Mouse (Mus musculus) heart, adult 2 months (tissue): ENCODE data around the gene Gm3336.

Experiments used
- CTCF ChIP-seq: fragments of 200-600 bp; IDR thresholded peaks from 2 replicates; pipeline ENCODE4 v1.8.1; 2022; ENCODE audit warnings: antibody characterized with exemption, mild to moderate bottlenecking, moderate library complexity
- POLR2A ChIP-seq: fragments of 200-500 bp; IDR thresholded peaks from 2 replicates; pipeline ENCODE4 v1.6.1; 2011; ENCODE audit warnings: mild to moderate bottlenecking, low read depth, low read length, control low read depth; ENCODE audit not compliant: insufficient read depth

DNA sequence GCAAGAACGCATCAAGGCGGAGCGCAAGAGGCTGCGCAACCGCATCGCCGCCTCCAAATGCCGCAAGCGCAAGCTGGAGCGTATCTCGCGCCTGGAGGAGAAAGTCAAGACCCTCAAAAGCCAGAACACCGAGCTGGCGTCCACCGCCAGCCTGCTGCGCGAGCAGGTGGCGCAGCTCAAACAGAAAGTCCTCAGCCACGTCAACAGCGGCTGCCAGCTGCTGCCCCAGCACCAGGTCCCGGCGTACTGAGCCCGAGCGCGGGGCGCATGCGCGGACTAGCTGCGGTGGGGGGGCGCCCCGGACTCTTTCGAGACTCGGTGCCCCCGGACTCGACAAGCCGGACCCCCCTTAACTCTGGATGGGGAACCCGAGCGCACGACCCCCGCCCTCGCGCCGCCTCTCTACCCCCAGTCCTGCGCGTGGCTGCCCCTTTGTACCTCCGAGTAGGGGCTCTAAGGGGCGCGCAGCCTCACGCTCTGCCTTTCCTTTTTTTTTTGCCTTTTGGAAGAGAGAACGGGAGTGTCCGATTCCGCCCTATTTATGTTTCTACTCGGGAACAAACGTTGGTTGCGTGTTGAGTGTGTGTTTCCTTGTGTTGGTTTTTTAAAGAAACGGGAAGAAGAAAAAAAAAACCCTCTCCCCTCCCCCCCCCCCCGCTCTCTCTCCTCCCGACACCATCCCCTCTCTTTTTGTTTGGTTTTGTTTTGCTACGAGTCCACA is 18.3 kb upstream of the Gm3336 start:
- TF ChIP-seq CTCF (no peak), POLR2A (peak; percentile 83)
